Mouse (Mus musculus): ENCODE data around the gene Rrnad1. TPM values are rescaled to one million over a fixed set of nuclear protein-coding genes. Genes with fewer than 3 reads are reported as not detected.

Gene Rrnad1
- polyA plus RNA-seq, 1 experiment from 2014 or later = 16.9 TPM

DNA sequence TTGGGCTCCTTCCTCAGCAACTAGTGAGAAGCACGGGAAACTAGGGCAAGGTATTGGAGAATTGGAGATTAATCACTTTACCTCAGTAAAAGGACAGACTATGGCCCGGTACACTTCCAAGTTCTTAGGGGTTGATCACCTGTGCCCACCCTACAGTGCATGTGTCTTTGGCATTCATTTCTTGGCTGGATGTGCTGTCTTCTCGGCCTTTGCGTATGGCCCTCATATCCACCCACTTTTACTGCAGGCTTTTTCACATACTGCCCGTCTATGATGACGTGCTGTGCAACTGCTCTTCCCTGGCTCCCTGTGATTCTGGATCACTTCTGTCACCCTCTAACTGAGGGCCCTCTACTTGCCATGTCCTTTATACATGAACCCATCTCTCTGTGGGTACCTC is 44.1 kb downstream of the Rrnad1 start:
- no peaks in the 10 kb centered on the region for H3K36me3 ChIP-seq (ENCODE audit: control insufficient read depth, insufficient read depth, low read length)
- DNase-seq (ENCODE audit: low spot score) (no peak), ATAC-seq (ENCODE audit: insufficient read depth, low FRiP score, low TSS enrichment) (no peak)
- no peaks in the 10 kb centered on the region for H3K9me3 ChIP-seq (ENCODE audit: control insufficient read depth, low read length)
- peaks cover 11% of the 10 kb centered on the region for H3K4me1 ChIP-seq (ENCODE audit: control insufficient read depth, insufficient read depth, low read length)
- peak overlapping the region; percentile 47; the same call in 1 of the 2 replicates for H3K4me2 ChIP-seq (ENCODE audit: low read depth)
- no peak overlapping the region for H3K4me3 ChIP-seq (ENCODE audit: low read depth, low read length)
- no peak overlapping the region for H3K27ac ChIP-seq (ENCODE audit: low read depth, low read length)
- 90% methylated on average over 6 of the region's 6 CpGs for WGBS
- H3K27me3 ChIP-seq (ENCODE audit: control insufficient read depth, insufficient read depth, low read length) = no peaks in the 10 kb centered on the region
- H3K9ac ChIP-seq (ENCODE audit: low read length) = no peak overlapping the region

DNA sequence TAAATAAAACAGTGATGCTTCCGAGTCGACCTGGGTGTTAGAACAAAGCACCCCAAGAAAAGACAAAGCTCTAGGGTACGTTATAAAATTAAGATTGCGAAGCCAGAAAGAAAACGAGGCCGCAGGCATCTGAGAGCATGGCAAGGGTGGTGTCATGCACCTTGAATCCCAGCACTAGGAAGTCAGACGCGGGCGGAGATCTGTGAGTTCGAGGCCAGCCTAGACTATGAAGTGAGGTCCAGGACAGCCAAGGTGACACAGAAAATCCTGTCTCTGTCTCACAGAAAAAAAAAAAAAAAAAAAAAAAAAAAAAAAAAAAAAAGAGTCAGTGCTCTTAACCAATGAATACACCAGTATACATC is 44.5 kb downstream of the Rrnad1 start:
- DNase-seq (ENCODE audit: low spot score) = no peak
- WGBS = 15% methylated on average over 10 of the region's 10 CpGs
- Histone ChIP-seq H3K27me3 (ENCODE audit: control insufficient read depth, insufficient read depth, low read length) (no peaks in the 10 kb centered on the region), H3K4me1 (ENCODE audit: control insufficient read depth, insufficient read depth, low read length) (peaks cover 11% of the 10 kb centered on the region), H3K9me3 (ENCODE audit: control insufficient read depth, low read length) (no peaks in the 10 kb centered on the region), H3K27ac (ENCODE audit: low read depth, low read length) (no peak overlapping the region), H3K36me3 (ENCODE audit: control insufficient read depth, insufficient read depth, low read length) (no peaks in the 10 kb centered on the region), H3K9ac (ENCODE audit: low read length) (no peak overlapping the region), H3K4me3 (ENCODE audit: low read depth, low read length) (peak overlapping the region; percentile 90), H3K4me2 (ENCODE audit: low read depth) (peak overlapping the region; percentile 47)
- peak; percentile 21 for ATAC-seq (ENCODE audit: insufficient read depth, low FRiP score, low TSS enrichment)

DNA sequence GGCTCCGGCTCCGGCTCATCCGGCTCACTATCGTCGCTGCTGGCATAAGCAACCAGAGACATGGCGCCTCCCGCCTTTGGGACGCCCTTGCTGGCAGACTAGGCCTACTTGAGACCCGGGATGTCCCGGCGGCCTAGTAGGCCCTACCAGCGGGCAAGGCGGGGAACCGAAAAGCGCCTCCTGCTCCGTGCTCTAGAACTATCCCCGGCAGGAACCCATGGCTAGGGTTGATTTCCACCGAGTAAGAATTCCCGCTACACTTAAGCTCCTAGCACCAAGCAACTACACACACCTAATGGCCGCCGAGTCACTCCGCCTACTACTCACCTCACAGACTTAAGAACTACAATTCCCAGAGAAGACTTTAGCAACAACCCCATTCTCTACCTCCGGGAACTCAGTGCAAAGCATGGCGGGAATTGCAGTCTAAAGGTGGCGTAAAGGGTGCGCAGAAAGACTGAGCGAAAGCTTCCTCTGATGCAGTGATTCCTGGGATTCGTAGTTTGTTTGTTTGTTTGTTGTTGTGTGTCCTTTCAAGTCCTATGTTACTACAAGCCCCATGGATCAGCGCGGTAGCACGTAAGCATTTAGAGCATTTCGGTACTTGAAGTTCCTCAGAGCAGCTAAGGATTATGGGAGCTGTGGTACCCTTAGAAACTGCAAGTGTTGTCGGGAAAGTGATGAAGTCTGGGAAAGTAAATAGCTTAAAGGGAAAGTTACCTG is 45.1 kb downstream of the Rrnad1 start, which contains the start of gene Prcc:
Gene Prcc, minus strand, starts transcription at position 328 of the 723 bp plus-strand sequence.
- ATAC-seq (ENCODE audit: insufficient read depth, low FRiP score, low TSS enrichment) = peak; percentile 96
- peaks cover under 1% of the 10 kb centered on the region; the same call in 1 of the 2 replicates for H3K36me3 ChIP-seq (ENCODE audit: control insufficient read depth, insufficient read depth, low read length)
- WGBS = 0% methylated on average over 33 of the region's 33 CpGs

DNA sequence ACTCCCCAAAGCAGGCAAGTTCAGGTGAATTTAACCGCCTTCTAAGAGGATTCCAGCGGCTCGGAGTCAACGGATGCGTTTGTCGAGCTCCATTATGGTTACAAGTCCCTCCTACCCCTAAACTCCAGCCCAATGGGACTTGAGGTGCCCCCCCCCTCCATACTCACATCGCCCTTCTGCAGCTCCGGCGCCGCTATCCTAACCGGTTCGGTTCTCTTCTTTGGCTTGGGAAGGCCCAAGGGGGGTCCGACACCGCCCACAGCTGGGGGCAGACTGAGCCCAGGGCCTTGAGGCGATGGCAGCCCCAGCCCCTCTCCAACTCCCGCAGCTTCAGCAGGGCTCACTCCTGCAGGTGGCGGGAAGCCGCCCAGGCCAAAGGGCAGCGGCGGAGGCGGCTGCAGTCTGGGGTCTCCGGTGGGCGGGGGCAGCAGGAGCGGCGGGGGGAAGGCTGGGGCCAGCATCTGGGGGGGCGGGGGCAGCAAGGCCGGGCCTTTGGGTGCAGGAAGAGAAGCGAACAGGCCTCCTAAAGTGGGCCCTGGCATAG is 45.7 kb downstream of the Rrnad1 start:
- H3K9ac ChIP-seq (ENCODE audit: low read length) = peak overlapping the region; percentile 87
- no peaks in the 10 kb centered on the region for H3K9me3 ChIP-seq (ENCODE audit: control insufficient read depth, low read length)
- WGBS = 0% methylated on average over 26 of the region's 28 CpGs
- 0 out of 2 replicates have a peak, but pooled peaks have one; percentile 17 for ATAC-seq (ENCODE audit: insufficient read depth, low FRiP score, low TSS enrichment)
- DNase-seq (ENCODE audit: low spot score) = no peak
- H3K4me1 ChIP-seq (ENCODE audit: control insufficient read depth, insufficient read depth, low read length) = peaks cover 11% of the 10 kb centered on the region
- H3K36me3 ChIP-seq (ENCODE audit: control insufficient read depth, insufficient read depth, low read length) = peaks cover 2% of the 10 kb centered on the region; the same call in 1 of the 2 replicates
- H3K4me2 ChIP-seq (ENCODE audit: low read depth) = peak overlapping the region; percentile 47
- peak overlapping the region; percentile 90 for H3K4me3 ChIP-seq (ENCODE audit: low read depth, low read length)
- peak overlapping the region; percentile 72 for H3K27ac ChIP-seq (ENCODE audit: low read depth, low read length)
- H3K27me3 ChIP-seq (ENCODE audit: control insufficient read depth, insufficient read depth, low read length) = no peaks in the 10 kb centered on the region

More for the DNA sequence above, 45.1 kb downstream of the Rrnad1 start, which contains the start of gene Prcc:
- Histone ChIP-seq H3K9me3 (ENCODE audit: control insufficient read depth, low read length) (no peaks in the 10 kb centered on the region), H3K27ac (ENCODE audit: low read depth, low read length) (peak within 1 kb of the TSS; percentile 72), H3K9ac (ENCODE audit: low read length) (peak within 1 kb of the TSS; percentile 87), H3K4me2 (ENCODE audit: low read depth) (peak within 1 kb of the TSS; percentile 47), H3K4me1 (ENCODE audit: control insufficient read depth, insufficient read depth, low read length) (peaks cover 11% of the 10 kb centered on the region), H3K27me3 (ENCODE audit: control insufficient read depth, insufficient read depth, low read length) (no peaks in the 10 kb centered on the region), H3K4me3 (ENCODE audit: low read depth, low read length) (peak within 1 kb of the TSS; percentile 90)
- peak; percentile 93 for DNase-seq (ENCODE audit: low spot score)

DNA sequence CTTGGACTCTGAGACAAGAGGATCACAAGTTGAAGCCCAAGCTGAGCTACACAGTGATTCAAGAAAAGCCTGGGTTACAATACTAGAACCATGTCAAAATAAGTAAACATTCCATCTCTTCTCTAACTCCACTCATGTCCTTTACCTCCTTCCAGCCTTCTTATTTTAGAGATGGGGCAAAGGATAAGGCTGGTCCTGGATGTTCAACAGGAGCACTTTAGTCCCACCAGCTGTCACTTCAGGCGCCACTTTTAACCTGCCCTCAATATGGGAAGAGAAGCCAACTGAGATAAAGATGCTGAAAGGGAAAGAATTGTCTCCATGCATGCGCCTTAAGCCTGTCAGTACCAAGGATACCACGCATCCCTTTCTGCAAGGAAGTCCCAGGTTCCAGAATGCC is 46.2 kb downstream of the Rrnad1 start:
- H3K4me2 ChIP-seq (ENCODE audit: low read depth) = peak overlapping the region; percentile 47
- peaks cover 11% of the 10 kb centered on the region for H3K4me1 ChIP-seq (ENCODE audit: control insufficient read depth, insufficient read depth, low read length)
- 5% methylated on average over 3 of the region's 3 CpGs for WGBS
- H3K27me3 ChIP-seq (ENCODE audit: control insufficient read depth, insufficient read depth, low read length) = no peaks in the 10 kb centered on the region
- peaks cover 2% of the 10 kb centered on the region; the same call in 1 of the 2 replicates for H3K36me3 ChIP-seq (ENCODE audit: control insufficient read depth, insufficient read depth, low read length)
- ATAC-seq (ENCODE audit: insufficient read depth, low FRiP score, low TSS enrichment) = no peak
- peak overlapping the region; percentile 87 for H3K9ac ChIP-seq (ENCODE audit: low read length)
- no peaks in the 10 kb centered on the region for H3K9me3 ChIP-seq (ENCODE audit: control insufficient read depth, low read length)
- H3K4me3 ChIP-seq (ENCODE audit: low read depth, low read length) = peak overlapping the region; percentile 90
- H3K27ac ChIP-seq (ENCODE audit: low read depth, low read length) = no peak overlapping the region
- no peak for DNase-seq (ENCODE audit: low spot score)

DNA sequence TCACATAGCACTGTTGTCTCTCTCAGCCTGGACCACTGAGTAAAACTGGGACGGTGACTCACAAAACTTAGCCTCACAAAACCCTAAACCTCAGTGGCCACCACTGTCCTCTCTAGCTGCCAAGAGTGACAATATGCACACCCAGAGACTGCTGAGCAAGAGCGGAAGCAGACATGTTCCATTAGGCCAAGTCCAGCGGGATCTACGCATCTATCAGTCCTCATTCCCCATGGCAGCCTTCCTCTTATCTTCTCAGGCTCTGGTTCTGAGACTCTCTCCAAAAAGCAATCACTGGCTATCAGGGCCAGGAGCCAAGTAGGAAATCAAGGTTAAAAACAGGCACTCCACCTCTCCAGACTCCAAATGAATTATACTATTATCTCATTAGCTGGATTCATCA is 52.8 kb downstream of the Rrnad1 start:
- DNase-seq (ENCODE audit: low spot score) (no peak), ATAC-seq (ENCODE audit: insufficient read depth, low FRiP score, low TSS enrichment) (no peak)
- Histone ChIP-seq H3K4me2 (ENCODE audit: low read depth) (no peak overlapping the region), H3K4me3 (ENCODE audit: low read depth, low read length) (no peak overlapping the region), H3K9ac (ENCODE audit: low read length) (no peak overlapping the region), H3K9me3 (ENCODE audit: control insufficient read depth, low read length) (no peaks in the 10 kb centered on the region), H3K4me1 (ENCODE audit: control insufficient read depth, insufficient read depth, low read length) (no peaks in the 10 kb centered on the region), H3K36me3 (ENCODE audit: control insufficient read depth, insufficient read depth, low read length) (peaks cover 4% of the 10 kb centered on the region), H3K27me3 (ENCODE audit: control insufficient read depth, insufficient read depth, low read length) (no peaks in the 10 kb centered on the region), H3K27ac (ENCODE audit: low read depth, low read length) (no peak overlapping the region)
- WGBS = 98% methylated on average over 4 of the region's 4 CpGs

Other genes starting within 250 kb of the Rrnad1 start
- gene Lrrc71, start 182.1 kb downstream of the Rrnad1 start, polyA plus RNA-seq (2014; fragmentation: Nextera tagmentation; extraction: Ambion mirVana) = 0.24 and 0.31 TPM in 2 replicates
- 18.3 and 20.4 TPM in 2 replicates for gene Ntrk1, start 135.6 kb downstream of the Rrnad1 start, polyA plus RNA-seq (2014; fragmentation: Nextera tagmentation; extraction: Ambion mirVana)
- 0.45 and 0.87 TPM in 2 replicates for gene Insrr, start 133.8 kb downstream of the Rrnad1 start, polyA plus RNA-seq (2014; fragmentation: Nextera tagmentation; extraction: Ambion mirVana)
- gene Pear1, start 106.4 kb downstream of the Rrnad1 start, polyA plus RNA-seq (2014; fragmentation: Nextera tagmentation; extraction: Ambion mirVana) = 9.2 and 10.2 TPM in 2 replicates
- gene Sh2d2a, start 84.0 kb downstream of the Rrnad1 start, polyA plus RNA-seq (2014; fragmentation: Nextera tagmentation; extraction: Ambion mirVana) = not detected in 2 replicates
- 17.8 and 20.3 TPM in 2 replicates for gene Prcc, start 45.1 kb downstream of the Rrnad1 start, polyA plus RNA-seq (2014; fragmentation: Nextera tagmentation; extraction: Ambion mirVana)
- 256 and 261 TPM in 2 replicates for gene Hdgf, start 24.4 kb downstream of the Rrnad1 start, polyA plus RNA-seq (2014; fragmentation: Nextera tagmentation; extraction: Ambion mirVana)
- gene Mrpl24, start 11.2 kb downstream of the Rrnad1 start, polyA plus RNA-seq (2014; fragmentation: Nextera tagmentation; extraction: Ambion mirVana) = 76.1 and 79.2 TPM in 2 replicates
- 52.3 and 53.9 TPM in 2 replicates for gene Isg20l2, start 403 bp downstream of the Rrnad1 start, polyA plus RNA-seq (2014; fragmentation: Nextera tagmentation; extraction: Ambion mirVana)
- 565 and 607 TPM in 2 replicates for gene Crabp2, start 17.9 kb upstream of the Rrnad1 start, polyA plus RNA-seq (2014; fragmentation: Nextera tagmentation; extraction: Ambion mirVana)
- 59.5 and 60.2 TPM in 2 replicates for gene Nes, start 40.4 kb upstream of the Rrnad1 start, polyA plus RNA-seq (2014; fragmentation: Nextera tagmentation; extraction: Ambion mirVana)
- 0.31 and 0.72 TPM in 2 replicates for gene Bcan, start 69.5 kb upstream of the Rrnad1 start, polyA plus RNA-seq (2014; fragmentation: Nextera tagmentation; extraction: Ambion mirVana)
- gene Hapln2, start 96.9 kb upstream of the Rrnad1 start, polyA plus RNA-seq (2014; fragmentation: Nextera tagmentation; extraction: Ambion mirVana) = 0.14 TPM in 1 of 2 replicates, not detected in the other
- 32.5 and 34.2 TPM in 2 replicates for gene Gpatch4, start 112.4 kb upstream of the Rrnad1 start, polyA plus RNA-seq (2014; fragmentation: Nextera tagmentation; extraction: Ambion mirVana)
- 127 and 131 TPM in 2 replicates for gene Naxe, start 127.8 kb upstream of the Rrnad1 start, polyA plus RNA-seq (2014; fragmentation: Nextera tagmentation; extraction: Ambion mirVana)
- gene Ttc24, start 147.6 kb upstream of the Rrnad1 start, polyA plus RNA-seq (2014; fragmentation: Nextera tagmentation; extraction: Ambion mirVana) = not detected in 2 replicates
- 15.9 and 17.8 TPM in 2 replicates for gene Iqgap3, start 151.3 kb upstream of the Rrnad1 start, polyA plus RNA-seq (2014; fragmentation: Nextera tagmentation; extraction: Ambion mirVana)
- gene Mef2d, start 211.7 kb upstream of the Rrnad1 start, polyA plus RNA-seq (2014; fragmentation: Nextera tagmentation; extraction: Ambion mirVana) = 16.6 and 18.1 TPM in 2 replicates

Data from neural tube, embryonic 11.5 days (tissue).